Mouse (Mus musculus) telencephalon, adult 2 months (tissue): ENCODE results near the gene Zdhhc25.

ENCODE experiments used
- DNase-seq: peaks from one replicate; pipeline ENCODE4 v3.0.0-alpha.2; 2011; ENCODE audit warnings: low read depth, low spot score

Gene Zdhhc25

GRCm38 (mm10) chr15:88600002-88600401, at the start of gene Zdhhc25:
Gene Zdhhc25, plus strand, starts transcription at chr15:88600302.
- no peak for DNase-seq

GRCm38 (mm10) chr15:88552852-88553251, 47.2 kb upstream of the Zdhhc25 start:
- no peak for DNase-seq

GRCm38 (mm10) chr15:88555476-88555875, 44.6 kb upstream of the Zdhhc25 start:
- no peak for DNase-seq

DNA sequence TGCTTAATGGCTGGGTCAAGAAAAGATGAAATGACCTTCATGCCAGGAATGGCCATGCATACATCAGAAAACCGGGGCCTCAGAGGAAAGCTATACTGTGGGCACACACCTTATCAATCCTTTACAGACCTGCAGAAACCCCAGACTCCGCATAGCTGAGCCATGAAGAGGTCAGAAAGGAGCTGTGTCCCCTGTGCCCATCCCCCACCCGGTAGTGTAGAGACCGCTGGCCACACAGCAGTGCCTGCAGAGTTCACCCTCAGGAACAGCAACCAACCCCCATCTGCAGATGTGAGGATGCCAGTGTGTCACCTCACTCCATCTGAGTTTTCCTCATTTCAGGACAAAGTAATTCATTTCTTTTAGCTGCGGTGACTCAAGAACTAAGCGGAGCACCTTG, 39.5 kb upstream of the Zdhhc25 start:
- DNase-seq = no peak

- DNase-seq = no peak
Measured at GRCm38 (mm10) chr15:88561058-88561730, 38.9 kb upstream of the Zdhhc25 start.

- DNase-seq = no peak
Measured at GRCm38 (mm10) chr15:88565307-88565706, 34.8 kb upstream of the Zdhhc25 start.

- DNase-seq = no peak
Measured at GRCm38 (mm10) chr15:88565806-88566205, 34.3 kb upstream of the Zdhhc25 start.

- no peak for DNase-seq
Measured at GRCm38 (mm10) chr15:88570697-88571096, 29.4 kb upstream of the Zdhhc25 start.

DNA sequence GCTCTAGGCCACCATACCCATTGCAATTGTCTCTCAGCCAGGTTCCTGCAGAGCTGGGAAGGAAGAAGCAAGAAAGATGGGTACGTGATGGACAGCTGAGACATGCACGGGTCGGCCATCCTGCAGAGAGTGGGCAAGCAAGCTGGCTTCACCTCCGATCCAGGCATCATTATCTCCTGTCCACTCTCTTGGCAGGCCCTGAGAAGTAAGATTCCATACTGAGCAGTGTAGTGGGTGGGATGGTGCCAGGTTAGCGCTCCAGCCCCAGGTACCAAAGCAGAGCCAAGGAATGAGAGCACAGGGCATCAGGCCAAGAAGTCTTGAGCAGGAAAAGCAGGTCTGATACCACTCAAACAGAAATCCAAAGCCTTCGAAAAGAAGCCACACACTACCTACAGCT, 20.6 kb upstream of the Zdhhc25 start:
- no peak for DNase-seq

- DNase-seq = no peak
Measured at GRCm38 (mm10) chr15:88602496-88602895, 2.4 kb downstream of the Zdhhc25 start.

GRCm38 (mm10) chr15:88603091-88603732, 3.1 kb downstream of the Zdhhc25 start:
- DNase-seq = no peak

- DNase-seq = no peak
Measured at GRCm38 (mm10) chr15:88603733-88604119, 3.6 kb downstream of the Zdhhc25 start.

GRCm38 (mm10) chr15:88604669-88605414, 4.7 kb downstream of the Zdhhc25 start:
- DNase-seq = no peak

GRCm38 (mm10) chr15:88605415-88605785, 5.3 kb downstream of the Zdhhc25 start:
- no peak for DNase-seq

DNA sequence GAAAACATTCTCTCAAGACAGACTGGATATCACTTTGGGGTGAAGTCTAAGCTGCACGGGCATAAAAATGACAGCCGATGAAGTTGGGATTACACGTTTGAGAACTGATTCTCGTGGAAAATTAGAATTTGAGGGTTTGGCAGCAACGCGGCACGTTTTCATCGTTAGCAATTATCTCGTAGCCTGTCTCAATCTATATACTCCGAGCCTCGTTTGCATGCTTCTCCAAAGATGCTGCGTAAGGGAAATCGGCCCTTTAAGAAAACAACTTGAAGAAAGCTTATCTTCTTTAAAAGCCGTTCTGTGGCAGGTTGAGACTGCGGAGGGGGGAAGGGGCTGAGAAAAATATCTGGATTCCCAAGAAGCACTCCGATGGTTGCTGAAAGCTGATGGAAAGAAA, 17.0 kb downstream of the Zdhhc25 start:
- DNase-seq = no peak

DNA sequence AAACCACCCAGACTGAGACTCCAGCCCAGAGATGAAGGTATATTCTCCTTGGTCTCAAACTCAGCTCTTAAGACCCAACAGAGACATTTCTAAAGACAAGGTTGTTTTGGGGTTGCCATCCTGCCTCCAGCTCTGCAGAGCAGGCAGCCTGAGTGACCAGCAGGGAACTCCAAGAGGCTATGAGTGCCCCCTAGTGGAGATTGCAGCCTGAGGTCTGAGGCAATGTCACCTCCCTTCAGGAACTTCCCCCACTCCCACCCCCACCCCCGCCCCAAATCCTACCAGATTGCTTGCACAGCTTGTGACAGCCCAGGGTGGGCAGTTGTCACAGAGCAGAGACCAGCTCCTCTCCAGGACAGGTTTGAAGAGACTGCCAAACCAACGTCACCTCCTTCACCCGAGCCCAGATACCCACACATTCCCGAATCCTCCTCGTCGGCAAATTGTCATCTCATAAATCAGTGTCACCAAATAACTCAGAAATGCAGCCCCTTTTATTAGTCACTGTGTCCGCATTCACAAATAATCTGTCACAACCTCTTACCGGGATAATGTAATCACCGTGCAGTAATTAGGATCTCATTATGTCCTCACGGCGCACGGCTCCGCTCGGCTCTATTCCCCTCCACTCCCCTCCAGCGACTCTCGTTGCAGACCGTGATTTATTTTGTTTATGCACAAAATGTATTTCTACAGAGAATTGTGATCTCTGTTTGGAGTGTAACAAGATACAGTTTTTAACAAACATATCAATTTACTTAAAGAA, 18.1 kb downstream of the Zdhhc25 start:
- DNase-seq = peak; percentile 8

GRCm38 (mm10) chr15:88620017-88620416, 19.9 kb downstream of the Zdhhc25 start:
- no peak for DNase-seq

- no peak for DNase-seq
Measured at GRCm38 (mm10) chr15:88623891-88624290, 23.8 kb downstream of the Zdhhc25 start.

DNA sequence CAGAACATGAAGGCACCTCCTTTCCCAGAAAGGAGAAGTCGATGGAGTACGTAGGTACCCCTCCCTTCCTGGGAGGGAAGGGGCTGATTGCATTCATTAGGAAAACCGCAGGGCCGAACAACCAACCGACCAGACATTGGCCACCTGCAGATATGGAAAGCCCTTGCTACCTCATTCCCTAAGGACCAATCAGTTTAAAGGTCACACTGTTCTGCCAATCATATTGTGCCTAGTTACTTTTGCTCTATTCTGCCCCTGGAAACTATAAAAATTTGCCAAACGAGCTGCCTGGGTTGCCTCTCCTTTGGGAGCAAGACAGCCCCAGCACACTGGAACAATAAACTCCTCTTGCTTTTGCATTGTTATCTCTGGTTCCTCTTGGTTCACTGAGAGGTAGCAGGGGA, 24.8 kb downstream of the Zdhhc25 start:
- no peak for DNase-seq

DNA sequence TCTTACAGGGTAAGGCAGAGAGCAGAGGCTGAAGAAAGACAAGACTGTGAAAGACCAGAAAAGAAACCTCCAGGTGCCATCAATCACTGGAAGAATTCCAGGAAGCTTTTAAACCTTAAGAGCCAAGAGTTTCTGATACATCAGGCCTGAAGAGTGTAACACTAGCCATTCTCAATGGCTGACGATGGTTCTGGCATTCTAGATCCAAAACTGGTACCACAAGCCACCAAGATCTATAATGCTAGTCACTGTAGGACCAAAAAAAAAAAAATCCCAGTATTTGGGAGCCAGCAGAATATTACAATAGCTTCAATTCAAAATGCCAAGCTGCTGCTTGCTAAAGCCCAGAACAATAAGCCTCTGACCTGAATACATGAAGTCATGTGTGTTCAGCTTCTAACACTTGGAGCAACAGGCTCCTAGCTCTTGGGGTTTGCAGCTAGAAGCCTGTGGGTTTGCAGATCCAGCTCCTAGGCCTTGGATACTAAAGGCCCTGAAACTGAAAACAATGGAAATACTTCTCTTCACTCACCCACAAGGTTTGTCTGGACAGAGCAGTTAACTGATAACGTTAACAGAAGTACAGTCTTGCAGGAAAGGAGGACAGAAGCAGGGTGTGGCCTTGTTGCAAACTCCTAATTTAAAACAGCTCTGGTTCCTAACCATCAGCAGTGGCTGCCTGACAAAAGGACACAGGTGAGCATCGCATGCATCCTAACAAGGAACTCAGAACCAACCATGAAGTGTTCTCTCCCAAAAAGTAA, 25.4 kb downstream of the Zdhhc25 start:
- peak; percentile 27 for DNase-seq

DNA sequence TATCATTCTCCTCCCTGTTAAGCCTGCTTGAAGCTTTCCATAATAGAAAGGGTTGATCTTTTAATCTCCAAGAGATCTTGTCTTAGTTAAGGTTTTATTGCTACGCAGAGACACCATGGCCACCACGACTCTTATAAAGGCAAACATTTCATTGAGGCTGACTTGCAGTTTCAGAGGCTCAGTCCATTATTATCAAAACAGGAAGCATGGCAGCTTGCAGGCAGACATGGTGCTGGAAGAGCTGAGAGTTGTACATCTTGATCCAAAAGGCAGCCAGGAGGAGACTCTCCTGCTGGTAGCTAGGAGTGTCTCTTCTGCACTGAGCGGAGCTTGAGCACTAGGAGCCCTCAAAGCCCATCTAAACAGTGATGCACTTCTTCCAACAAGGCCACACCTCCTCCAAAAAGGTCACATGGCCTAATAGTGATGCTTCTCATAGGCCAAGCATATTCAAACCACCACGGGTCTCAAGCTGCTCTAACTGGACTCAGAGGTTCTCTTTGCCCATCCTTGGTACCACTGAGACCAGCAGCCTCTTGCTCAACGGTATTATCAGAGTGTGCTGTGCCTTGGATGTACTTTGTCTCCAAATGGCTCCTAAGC, 26.9 kb downstream of the Zdhhc25 start:
- DNase-seq = no peak
